Mouse (Mus musculus): ENCODE data around the gene Slc52a3. TPM values are rescaled to one million over a fixed set of nuclear protein-coding genes. Genes with fewer than 3 reads are reported as not detected.

Slc52a3 gene
- polyA plus RNA-seq, 2 experiments = 2.7 to 3.6 TPM

DNA sequence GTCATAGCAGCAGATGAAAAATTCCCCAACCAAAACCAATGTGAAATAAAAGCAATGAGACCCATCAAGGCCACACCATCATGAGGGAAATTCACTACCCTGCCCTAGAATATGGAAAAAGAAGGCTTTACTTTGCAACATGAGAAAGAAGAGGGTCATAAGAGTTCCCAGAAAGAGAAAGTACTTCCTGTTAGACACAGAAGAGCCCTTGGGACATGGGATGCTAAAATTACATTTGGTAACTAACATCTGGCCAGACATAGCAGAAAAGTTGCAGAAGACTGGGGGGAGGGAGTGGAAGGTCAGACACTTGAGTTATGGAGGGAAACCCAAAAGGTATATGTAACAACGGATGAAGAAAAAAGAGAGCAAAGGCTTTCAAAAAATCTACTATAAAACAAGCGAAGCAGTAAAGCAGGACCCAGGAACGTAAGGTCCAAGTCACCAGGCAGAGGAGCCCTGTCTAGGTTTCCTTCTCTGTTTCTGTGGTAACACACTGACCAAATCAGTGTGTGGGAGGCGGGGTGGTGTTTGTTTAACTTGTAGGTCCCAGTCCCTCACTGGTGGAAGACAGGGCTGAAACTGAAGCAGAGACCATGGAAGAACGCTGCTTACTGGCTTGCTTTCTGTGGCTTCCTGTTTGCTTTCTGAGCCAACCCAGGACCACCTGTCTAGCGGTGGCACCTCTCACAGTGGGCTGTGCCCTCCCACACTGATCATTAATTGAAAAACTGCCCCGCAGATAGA, 10.7 kb upstream of the Slc52a3 start:
- H3K27ac ChIP-seq (replicated peaks; ENCODE audit: low read depth, low read length) = no peak overlapping the region
- no peak overlapping the region for H3K4me3 ChIP-seq (replicated peaks; ENCODE audit: low read length)
- 68% methylated on average over 7 of the region's 7 CpGs for WGBS
- no peak for TF ChIP-seq POLR2A (IDR thresholded peaks at IDR 0.05; ENCODE audit: borderline replicate concordance, extremely low read depth, insufficient read depth, insufficient read length)
- no peak overlapping the region for H3K4me2 ChIP-seq (replicated peaks; ENCODE audit: low read depth, low read length, severe bottlenecking)
- no peak overlapping the region for H3K9ac ChIP-seq (ENCODE audit: low read depth, low read length, severe bottlenecking)
- ATAC-seq (ENCODE audit: low FRiP score, low read depth) (no peak), DNase-seq (ENCODE audit: low spot score) (no peak)
- H3K36me3 ChIP-seq (ENCODE audit: control insufficient read depth, insufficient read depth, low read length) = no peaks in the 10 kb centered on the region
- no peaks in the 10 kb centered on the region for H3K27me3 ChIP-seq (ENCODE audit: control insufficient read depth, insufficient read depth, low read length)
- peaks cover 4% of the 10 kb centered on the region; the same call in 1 of the 2 replicates for H3K4me1 ChIP-seq (ENCODE audit: control insufficient read depth, insufficient read depth, low read length)
- no peaks in the 10 kb centered on the region for H3K9me3 ChIP-seq (ENCODE audit: control insufficient read depth, low read length)

- 79% methylated on average over 8 of the region's 8 CpGs for WGBS
- Histone ChIP-seq H3K4me2 (replicated peaks; ENCODE audit: low read depth, low read length, severe bottlenecking) (no peak overlapping the region), H3K27ac (replicated peaks; ENCODE audit: low read depth, low read length) (no peak overlapping the region), H3K36me3 (ENCODE audit: control insufficient read depth, insufficient read depth, low read length) (no peaks in the 10 kb centered on the region), H3K27me3 (ENCODE audit: control insufficient read depth, insufficient read depth, low read length) (no peaks in the 10 kb centered on the region), H3K4me1 (ENCODE audit: control insufficient read depth, insufficient read depth, low read length) (peaks cover 4% of the 10 kb centered on the region; the same call in 1 of the 2 replicates), H3K9ac (ENCODE audit: low read depth, low read length, severe bottlenecking) (no peak overlapping the region), H3K4me3 (replicated peaks; ENCODE audit: low read length) (no peak overlapping the region), H3K9me3 (ENCODE audit: control insufficient read depth, low read length) (no peaks in the 10 kb centered on the region)
- no peak for TF ChIP-seq POLR2A (IDR thresholded peaks at IDR 0.05; ENCODE audit: borderline replicate concordance, extremely low read depth, insufficient read depth, insufficient read length)
- DNase-seq (ENCODE audit: low spot score) = no peak
- no peak for ATAC-seq (ENCODE audit: low FRiP score, low read depth)
Measured at GRCm38 (mm10) chr2:151986958-151987357, 9.4 kb upstream of the Slc52a3 start.

GRCm38 (mm10) chr2:151988978-151989377, 7.3 kb upstream of the Slc52a3 start:
- H3K9me3 ChIP-seq (ENCODE audit: control insufficient read depth, low read length) = no peaks in the 10 kb centered on the region
- H3K4me1 ChIP-seq (ENCODE audit: control insufficient read depth, insufficient read depth, low read length) = peaks cover 4% of the 10 kb centered on the region; the same call in 1 of the 2 replicates
- DNase-seq (ENCODE audit: low spot score) (no peak), ATAC-seq (ENCODE audit: low FRiP score, low read depth) (no peak)
- H3K27ac ChIP-seq (replicated peaks; ENCODE audit: low read depth, low read length) = no peak overlapping the region
- no peak overlapping the region for H3K4me2 ChIP-seq (replicated peaks; ENCODE audit: low read depth, low read length, severe bottlenecking)
- no peaks in the 10 kb centered on the region for H3K27me3 ChIP-seq (ENCODE audit: control insufficient read depth, insufficient read depth, low read length)
- no peak for TF ChIP-seq POLR2A (IDR thresholded peaks at IDR 0.05; ENCODE audit: borderline replicate concordance, extremely low read depth, insufficient read depth, insufficient read length)
- no peak overlapping the region for H3K4me3 ChIP-seq (replicated peaks; ENCODE audit: low read length)
- H3K36me3 ChIP-seq (ENCODE audit: control insufficient read depth, insufficient read depth, low read length) = no peaks in the 10 kb centered on the region
- WGBS = 79% methylated on average over 2 of the region's 2 CpGs
- H3K9ac ChIP-seq (ENCODE audit: low read depth, low read length, severe bottlenecking) = no peak overlapping the region

DNA sequence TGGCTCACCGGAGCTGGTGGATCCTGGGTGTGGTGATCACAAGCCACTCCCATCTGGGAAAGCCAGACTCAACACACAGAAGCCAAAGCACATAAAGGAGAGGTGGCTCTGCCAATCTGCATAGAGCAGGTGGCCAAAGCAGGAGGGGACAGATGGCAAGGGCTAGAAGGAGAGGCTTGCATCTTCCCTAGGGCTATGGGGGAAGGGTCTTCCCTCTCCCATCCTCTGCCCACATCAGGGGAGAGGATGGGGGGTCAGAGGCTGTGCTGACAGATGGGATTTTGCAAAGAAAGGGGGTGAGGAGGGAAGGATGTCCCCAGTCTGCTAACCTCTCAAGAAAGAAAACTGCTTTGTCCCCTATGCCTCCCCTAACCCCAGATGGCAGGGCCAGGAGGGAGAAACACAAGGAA, 5.3 kb upstream of the Slc52a3 start:
- 5% methylated on average over 1 of the region's 1 CpGs for WGBS
- DNase-seq (ENCODE audit: low spot score) (no peak), ATAC-seq (ENCODE audit: low FRiP score, low read depth) (no peak)
- Histone ChIP-seq H3K27me3 (ENCODE audit: control insufficient read depth, insufficient read depth, low read length) (0 out of 2 replicates have a peak, but pooled peaks cover 9% of the 10 kb centered on the region), H3K4me1 (ENCODE audit: control insufficient read depth, insufficient read depth, low read length) (no peaks in the 10 kb centered on the region), H3K36me3 (ENCODE audit: control insufficient read depth, insufficient read depth, low read length) (no peaks in the 10 kb centered on the region), H3K4me2 (replicated peaks; ENCODE audit: low read depth, low read length, severe bottlenecking) (no peak overlapping the region), H3K4me3 (replicated peaks; ENCODE audit: low read length) (no peak overlapping the region), H3K9me3 (ENCODE audit: control insufficient read depth, low read length) (no peaks in the 10 kb centered on the region), H3K9ac (ENCODE audit: low read depth, low read length, severe bottlenecking) (no peak overlapping the region), H3K27ac (replicated peaks; ENCODE audit: low read depth, low read length) (no peak overlapping the region)
- no peak for TF ChIP-seq POLR2A (IDR thresholded peaks at IDR 0.05; ENCODE audit: borderline replicate concordance, extremely low read depth, insufficient read depth, insufficient read length)

DNA sequence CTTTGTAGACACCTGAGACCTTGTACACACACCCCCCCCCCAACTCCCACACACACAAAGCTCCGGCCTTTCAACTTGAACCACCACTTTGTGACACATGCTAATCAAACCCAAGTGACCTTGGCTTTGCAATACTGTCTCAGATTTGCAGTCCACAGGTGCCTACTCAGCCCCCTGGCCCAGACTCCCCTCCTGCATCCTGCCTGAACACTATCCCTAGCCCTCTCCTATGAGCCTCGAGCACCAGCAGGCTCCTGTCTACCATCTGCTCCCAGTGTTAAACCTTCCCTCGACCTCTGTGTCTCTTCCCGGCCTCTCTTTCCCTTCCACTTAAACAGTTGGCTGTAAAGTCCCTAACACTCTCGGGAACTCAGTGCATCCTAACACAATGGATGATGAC, 4.9 kb upstream of the Slc52a3 start:
- Histone ChIP-seq H3K9me3 (ENCODE audit: control insufficient read depth, low read length) (no peaks in the 10 kb centered on the region), H3K36me3 (ENCODE audit: control insufficient read depth, insufficient read depth, low read length) (no peaks in the 10 kb centered on the region), H3K4me1 (ENCODE audit: control insufficient read depth, insufficient read depth, low read length) (no peaks in the 10 kb centered on the region), H3K27me3 (ENCODE audit: control insufficient read depth, insufficient read depth, low read length) (peaks cover 10% of the 10 kb centered on the region), H3K4me3 (replicated peaks; ENCODE audit: low read length) (no peak overlapping the region), H3K9ac (ENCODE audit: low read depth, low read length, severe bottlenecking) (no peak overlapping the region), H3K4me2 (replicated peaks; ENCODE audit: low read depth, low read length, severe bottlenecking) (no peak overlapping the region), H3K27ac (replicated peaks; ENCODE audit: low read depth, low read length) (no peak overlapping the region)
- DNase-seq (ENCODE audit: low spot score) = no peak
- WGBS = 37% methylated on average over 5 of the region's 5 CpGs
- ATAC-seq (ENCODE audit: low FRiP score, low read depth) = no peak
- no peak for TF ChIP-seq POLR2A (IDR thresholded peaks at IDR 0.05; ENCODE audit: borderline replicate concordance, extremely low read depth, insufficient read depth, insufficient read length)
